In the genomic region with DNA sequence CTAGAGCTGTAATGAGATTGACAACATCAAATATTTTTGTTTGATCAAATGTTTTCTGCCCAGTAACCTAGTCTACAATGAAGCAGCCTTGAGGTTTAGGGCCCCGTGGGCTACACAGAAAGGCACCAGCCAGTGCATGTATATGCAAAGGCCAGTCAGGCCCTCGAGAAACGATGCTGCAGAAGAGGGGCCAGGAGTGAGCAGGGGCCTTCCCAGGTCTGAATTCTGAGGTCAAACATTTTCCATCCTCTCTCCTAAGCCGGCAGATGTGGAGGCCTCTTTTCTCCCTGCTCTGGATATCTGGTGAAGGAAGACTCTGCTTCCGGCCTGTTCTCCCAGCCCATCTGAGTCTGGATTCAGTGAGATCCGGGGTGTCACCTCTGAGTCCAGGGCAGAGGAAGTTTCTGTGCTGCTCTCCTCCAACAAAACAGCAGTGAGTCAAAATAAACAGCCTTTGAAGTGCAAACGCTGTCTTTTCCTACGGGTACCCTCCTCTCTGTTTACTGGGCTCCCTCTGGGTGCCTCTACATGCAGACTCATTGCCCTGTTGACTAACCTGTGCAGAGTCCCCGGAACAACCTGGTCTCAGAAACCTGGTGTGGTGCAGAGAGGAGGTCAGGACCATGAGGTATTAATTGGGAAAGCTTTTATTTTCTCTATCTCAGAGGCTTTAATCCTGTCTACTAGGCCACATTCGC, we compare ENCODE assay signal across 8 mouse cellular contexts. TPM values are rescaled to one million over a fixed set of nuclear protein-coding genes. Genes with fewer than 3 reads are reported as not detected.
DNase-seq lines count a peak whose midpoint lies in the region; ATAC-seq lines count a peak whose summit lies in the region.
"Had no signal": no experiment of that assay in that cellular context is flagged by ENCODE, and none has a peak within 500 bp of the region (broad histone marks: within the 10 kb centered on the region; RNA-seq: fewer than 3 reads in every experiment).

No protein-coding gene starts in this region.

- H3K4me2 ChIP-seq in kidney, embryonic 14.5 days (replicated peaks; ENCODE audit: low read depth, low read length) = no peak overlapping the region
- H3K4me2 ChIP-seq in neural tube, embryonic 11.5 days (ENCODE audit: low read depth) = no peak overlapping the region
- H3K4me2 ChIP-seq in intestine, embryonic 16.5 days (ENCODE audit: low read depth, low read length) = no peak overlapping the region
- H3K4me2 ChIP-seq: liver, embryonic 11.5 days had no signal

- no peak for DNase-seq in kidney, adult 18-20 months
- DNase-seq in neural tube, embryonic 11.5 days (ENCODE audit: low spot score) = no peak
- no peak for DNase-seq in neural tube, embryonic 10.5 days (ENCODE audit: extremely low spot score, low spot score)
- DNase-seq in left cerebral cortex, postnatal 10 days (ENCODE audit: extremely low spot score in 1 of 2, low spot score in 2 of 2) = no peak
- no peak for DNase-seq in layer of hippocampus, postnatal 36 days

- no peak overlapping the region for H3K9ac ChIP-seq in kidney, embryonic 14.5 days (ENCODE audit: low read depth, low read length)
- 0 out of 2 replicates have a peak overlapping the region, but pooled peaks have one; percentile 2 for H3K9ac ChIP-seq in neural tube, embryonic 11.5 days (ENCODE audit: low read length)
- H3K9ac ChIP-seq in intestine, embryonic 16.5 days (ENCODE audit: low read depth, low read length) = no peak overlapping the region

- intact Hi-C loops in left cerebral cortex, postnatal 10 days (cut with DNase I) = loop anchor here (2.0 kb wide), 1 partner anchor 213 kb away; no protein-coding TSS in a partner anchor

- no peaks in the 10 kb centered on the region for H3K36me3 ChIP-seq in kidney, embryonic 14.5 days (ENCODE audit: control insufficient read depth, insufficient read depth, low read length)
- H3K36me3 ChIP-seq in neural tube, embryonic 11.5 days (ENCODE audit: control insufficient read depth, insufficient read depth, low read length) = no peaks in the 10 kb centered on the region
- H3K36me3 ChIP-seq in intestine, embryonic 16.5 days (ENCODE audit: control insufficient read depth, insufficient read depth, low read length) = no peaks in the 10 kb centered on the region

- H3K4me1 ChIP-seq in kidney, embryonic 14.5 days (ENCODE audit: control insufficient read depth, insufficient read depth, low read length) = no peaks in the 10 kb centered on the region
- H3K4me1 ChIP-seq in neural tube, embryonic 11.5 days (ENCODE audit: control insufficient read depth, insufficient read depth, low read length) = no peaks in the 10 kb centered on the region
- H3K4me1 ChIP-seq in intestine, embryonic 16.5 days (ENCODE audit: control insufficient read depth, insufficient read depth, low read length) = no peaks in the 10 kb centered on the region

- no peak overlapping the region for H3K27ac ChIP-seq in kidney, embryonic 14.5 days (ENCODE audit: low read depth, low read length)
- no peak overlapping the region for H3K27ac ChIP-seq in neural tube, embryonic 11.5 days (ENCODE audit: low read depth, low read length)
- no peak overlapping the region for H3K27ac ChIP-seq in intestine, embryonic 16.5 days (ENCODE audit: low read length)

- ATAC-seq in kidney, embryonic 14.5 days (ENCODE audit: low FRiP score, low TSS enrichment) = 0 out of 2 replicates have a peak, but pooled peaks have one; percentile 20
- ATAC-seq in neural tube, embryonic 11.5 days (ENCODE audit: insufficient read depth, low FRiP score, low TSS enrichment) = no peak
- peak; percentile 21; the same call in 1 of the 2 replicates for ATAC-seq in intestine, embryonic 16.5 days

- H3K4me3 ChIP-seq in kidney, embryonic 14.5 days (ENCODE audit: low read length) = no peak overlapping the region
- no peak overlapping the region for H3K4me3 ChIP-seq in neural tube, embryonic 11.5 days (ENCODE audit: low read depth, low read length)
- no peak overlapping the region for H3K4me3 ChIP-seq in intestine, embryonic 16.5 days (ENCODE audit: low read length)

- no peaks in the 10 kb centered on the region for H3K9me3 ChIP-seq in kidney, embryonic 14.5 days (ENCODE audit: control insufficient read depth, low read length)
- no peaks in the 10 kb centered on the region for H3K9me3 ChIP-seq in neural tube, embryonic 11.5 days (ENCODE audit: control insufficient read depth, low read length)
- no peaks in the 10 kb centered on the region for H3K9me3 ChIP-seq in intestine, embryonic 16.5 days (ENCODE audit: control insufficient read depth, low read length)

- no peaks in the 10 kb centered on the region for H3K27me3 ChIP-seq in kidney, embryonic 14.5 days (ENCODE audit: control insufficient read depth, insufficient read depth, low read length)
- no peaks in the 10 kb centered on the region for H3K27me3 ChIP-seq in neural tube, embryonic 11.5 days (ENCODE audit: control insufficient read depth, insufficient read depth, low read length)
- no peaks in the 10 kb centered on the region for H3K27me3 ChIP-seq in intestine, embryonic 16.5 days (replicated peaks; ENCODE audit: control insufficient read depth, insufficient read depth, low read length)

- 32% methylated on average over 10 of the region's 10 CpGs for WGBS in kidney, embryonic 14.5 days
- WGBS in neural tube, embryonic 11.5 days = 27% methylated on average over 10 of the region's 10 CpGs
- WGBS in intestine, embryonic 16.5 days = 26% methylated on average over 10 of the region's 10 CpGs

RNA-seq across cellular contexts. Expression of a gene that starts 24.0 kb away (rescaled TPM):
- 0.49 and 1.5 TPM in 2 replicates for polyA plus RNA-seq in kidney, embryonic 14.5 days (2014; fragmentation: Nextera tagmentation; extraction: Ambion mirVana)
- polyA plus RNA-seq in neural tube, embryonic 11.5 days (2014; fragmentation: Nextera tagmentation; extraction: Ambion mirVana) = 7.4 and 8.0 TPM in 2 replicates
- polyA plus RNA-seq in intestine, embryonic 16.5 days (2015; fragmentation: Nextera tagmentation; extraction: Ambion mirVana) = 1.9 and 2.4 TPM in 2 replicates
- total RNA-seq in left cerebral cortex, postnatal 10 days (2021) = 10 to 100 TPM; 32.2 to 47.0 TPM
- 100 to 1,000 TPM; 104 to 149 TPM for total RNA-seq in layer of hippocampus, postnatal 36 days (2021)

RNA-seq across cellular contexts. Expression of a gene that starts 50.9 kb away (rescaled TPM):
- polyA plus RNA-seq in kidney, embryonic 14.5 days (2014; fragmentation: Nextera tagmentation; extraction: Ambion mirVana) = 0.45 and 0.54 TPM in 2 replicates
- polyA plus RNA-seq in neural tube, embryonic 11.5 days (2014; fragmentation: Nextera tagmentation; extraction: Ambion mirVana) = 0.16 TPM in 1 of 2 replicates, not detected in the other
- polyA plus RNA-seq in intestine, embryonic 16.5 days (2015; fragmentation: Nextera tagmentation; extraction: Ambion mirVana) = 4.4 and 5.1 TPM in 2 replicates
- total RNA-seq in left cerebral cortex, postnatal 10 days (2021) = 1 to 10 TPM; 3.5 to 4.1 TPM
- 10 to 100 TPM; 11.7 to 14.2 TPM for total RNA-seq in layer of hippocampus, postnatal 36 days (2021)
- polyA plus RNA-seq: liver, embryonic 11.5 days had no signal
